Mouse (Mus musculus) thymus, adult 2 months (tissue): ENCODE measurements around the gene Cdk5. TPM values are rescaled to one million over a fixed set of nuclear protein-coding genes. Genes with fewer than 3 reads are reported as not detected.

Experiments used
- DNase-seq: peaks from one replicate; pipeline ENCODE4 v3.0.0; 2021
- H3K27ac ChIP-seq: fragments of 200-500 bp; 2 replicates; pipeline ENCODE4 v1.5.1; 2012; ENCODE audit warnings: low read length, control low read depth; ENCODE audit not compliant: control insufficient read depth, insufficient read depth
- H3K27me3 ChIP-seq: fragments of 200-500 bp; 2 replicates; pipeline ENCODE4 v1.6.1; 2012; ENCODE audit warnings: mild to moderate bottlenecking, low read length, moderate library complexity, mixed read lengths; ENCODE audit not compliant: control insufficient read depth, insufficient read depth
- H3K36me3 ChIP-seq: fragments of 200-500 bp; 2 replicates; pipeline ENCODE4 v1.6.1; 2012; ENCODE audit warnings: mild to moderate bottlenecking, low read length, moderate library complexity; ENCODE audit not compliant: control insufficient read depth, insufficient read depth
- H3K4me1 ChIP-seq: fragments of 200-500 bp; replicated peaks from 2 replicates; pipeline ENCODE4 v1.6.1; 2012; ENCODE audit warnings: low read length; ENCODE audit not compliant: control insufficient read depth, insufficient read depth
- H3K4me3 ChIP-seq: fragments of 200-500 bp; 2 replicates; pipeline ENCODE4 v1.5.1; 2012; ENCODE audit warnings: mild to moderate bottlenecking, low read length, control low read depth, moderate library complexity; ENCODE audit not compliant: control insufficient read depth, insufficient read depth
- CTCF ChIP-seq: fragments of 200-500 bp; IDR thresholded peaks from 2 replicates; pipeline ENCODE4 v1.5.1; 2012; ENCODE audit warnings: mild to moderate bottlenecking, control low read depth, low read length, moderate library complexity, borderline replicate concordance; ENCODE audit not compliant: control insufficient read depth, poor library complexity, insufficient read depth; ENCODE audit errors: extremely low read depth
- POLR2A ChIP-seq: fragments of 200-500 bp; IDR thresholded peaks from 2 replicates; pipeline ENCODE4 v1.6.1; 2012; ENCODE audit warnings: mild to moderate bottlenecking, low read length, control low read depth, moderate library complexity; ENCODE audit not compliant: control insufficient read depth, poor library complexity, insufficient read depth; ENCODE audit errors: extremely low read depth
- WGBS: fragments of 180-500 bp; shearing (Covaris S2); methylation state at CpG from one replicate; pipeline ENCODE4 v1.1.7; 2018; 5-methylcytosine and 5-hydroxymethylcytosine counted together
- polyA plus RNA-seq: library from polyadenylated mRNA; depleted of rRNA; stranded (reverse); fragments of >200 nt; gene quantifications from 2 replicates; pipeline ENCODE4 v1.2.3, GENCODE M21; 2012; rRNA removed

Gene Cdk5
- polyA plus RNA-seq, 1 experiment = 87.0 TPM

- WGBS = 95% methylated on average over 4 of the region's 4 CpGs
- no peak overlapping the region for H3K4me3 ChIP-seq
- H3K27me3 ChIP-seq = no peaks in the 10 kb centered on the region
- no peaks in the 10 kb centered on the region for H3K36me3 ChIP-seq
- DNase-seq = no peak
- no peak overlapping the region for H3K27ac ChIP-seq
- H3K4me1 ChIP-seq = peaks cover 14% of the 10 kb centered on the region
- no peak for TF ChIP-seq POLR2A
- TF ChIP-seq CTCF = no peak
These were observed 43.8 kb downstream of the Cdk5 start for GRCm38 (mm10) chr5:24379501-24379900.

- H3K27me3 ChIP-seq = no peaks in the 10 kb centered on the region
- WGBS = 81% methylated on average over 2 of the region's 2 CpGs
- H3K27ac ChIP-seq = no peak overlapping the region
These were observed 44.6 kb downstream of the Cdk5 start for GRCm38 (mm10) chr5:24378700-24379099.

GRCm38 (mm10) chr5:24374666-24375328 is 48.5 kb downstream of the Cdk5 start:
- H3K27ac ChIP-seq = no peak overlapping the region
- no peaks in the 10 kb centered on the region for H3K27me3 ChIP-seq
- WGBS = 87% methylated on average over 7 of the region's 7 CpGs

More at GRCm38 (mm10) chr5:24378700-24379099, 44.6 kb downstream of the Cdk5 start:
- no peaks in the 10 kb centered on the region for H3K36me3 ChIP-seq
- no peak for TF ChIP-seq CTCF
- no peak for TF ChIP-seq POLR2A
- H3K4me1 ChIP-seq = peaks cover 7% of the 10 kb centered on the region
- H3K4me3 ChIP-seq = no peak overlapping the region
- DNase-seq = no peak

GRCm38 (mm10) chr5:24374216-24374615 is 49.1 kb downstream of the Cdk5 start:
- 71% methylated on average over 6 of the region's 6 CpGs for WGBS
- H3K4me3 ChIP-seq = no peak overlapping the region
- no peak for TF ChIP-seq POLR2A
- TF ChIP-seq CTCF = no peak
- no peaks in the 10 kb centered on the region for H3K27me3 ChIP-seq
- no peaks in the 10 kb centered on the region for H3K4me1 ChIP-seq
- H3K27ac ChIP-seq = no peak overlapping the region
- DNase-seq = no peak
- H3K36me3 ChIP-seq = no peaks in the 10 kb centered on the region

More at GRCm38 (mm10) chr5:24374666-24375328, 48.5 kb downstream of the Cdk5 start:
- no peaks in the 10 kb centered on the region for H3K36me3 ChIP-seq
- DNase-seq = no peak
- H3K4me1 ChIP-seq = no peaks in the 10 kb centered on the region
- TF ChIP-seq CTCF (no peak), POLR2A (no peak)
- H3K4me3 ChIP-seq = no peak overlapping the region

GRCm38 (mm10) chr5:24373807-24374206 is 49.5 kb downstream of the Cdk5 start:
- no peak for DNase-seq
- TF ChIP-seq POLR2A (no peak), CTCF (no peak)
- Histone ChIP-seq H3K27me3 (no peaks in the 10 kb centered on the region), H3K4me3 (no peak overlapping the region), H3K36me3 (no peaks in the 10 kb centered on the region), H3K4me1 (no peaks in the 10 kb centered on the region), H3K27ac (no peak overlapping the region)
- 97% methylated on average over 5 of the region's 5 CpGs for WGBS

- Histone ChIP-seq H3K27me3 (no peaks in the 10 kb centered on the region), H3K36me3 (no peaks in the 10 kb centered on the region), H3K4me1 (no peaks in the 10 kb centered on the region), H3K27ac (no peak overlapping the region), H3K4me3 (no peak overlapping the region)
- no peak for DNase-seq
- TF ChIP-seq POLR2A (no peak), CTCF (no peak)
- WGBS = 96% methylated on average over 9 of the region's 9 CpGs
These were observed 53.6 kb downstream of the Cdk5 start for GRCm38 (mm10) chr5:24369767-24370166.

Other genes with a start within 250 kb of the Cdk5 start
- gene Kcnh2, start 71.9 kb downstream of the Cdk5 start, polyA plus RNA-seq = 187 and 196 TPM in 2 replicates
- gene Nos3, start 58.7 kb downstream of the Cdk5 start, polyA plus RNA-seq = 3.7 and 5.7 TPM in 2 replicates
- gene Atg9b, start 31.4 kb downstream of the Cdk5 start, polyA plus RNA-seq = 6.8 and 8.1 TPM in 2 replicates
- gene Abcb8, start 29.9 kb downstream of the Cdk5 start, polyA plus RNA-seq = 78.2 and 85.0 TPM in 2 replicates
- gene Asic3, start 10.1 kb downstream of the Cdk5 start, polyA plus RNA-seq = 2.1 and 2.6 TPM in 2 replicates
- gene Slc4a2, start 307 bp upstream of the Cdk5 start, polyA plus RNA-seq = 116 and 118 TPM in 2 replicates
- 424 and 481 TPM in 2 replicates for gene Fastk, start 21.8 kb upstream of the Cdk5 start, polyA plus RNA-seq
- gene Tmub1, start 24.3 kb upstream of the Cdk5 start, polyA plus RNA-seq = 122 and 136 TPM in 2 replicates
- 111 and 117 TPM in 2 replicates for gene Agap3, start 28.6 kb upstream of the Cdk5 start, polyA plus RNA-seq
- gene Gbx1, start 103.7 kb upstream of the Cdk5 start, polyA plus RNA-seq = 0.05 TPM in 2 replicates
- gene Asb10, start 117.4 kb upstream of the Cdk5 start, polyA plus RNA-seq = 0.38 and 9.5 TPM in 2 replicates
- gene 4931409K22Rik, start 133.3 kb upstream of the Cdk5 start, polyA plus RNA-seq = not detected in 2 replicates
- 117 and 121 TPM in 2 replicates for gene Abcf2, start 153.9 kb upstream of the Cdk5 start, polyA plus RNA-seq
- gene Chpf2, start 163.2 kb upstream of the Cdk5 start, polyA plus RNA-seq = 53.5 and 55.5 TPM in 2 replicates
- gene Smarcd3, start 200.9 kb upstream of the Cdk5 start, polyA plus RNA-seq = 3.7 and 6.1 TPM in 2 replicates